Mouse (Mus musculus) layer of hippocampus, adult 9-11 months (tissue): ENCODE measurements around the gene Nt5dc3.

Source experiments
- DNase-seq: peaks from one replicate; pipeline ENCODE4 v3.0.0; 2022

Nt5dc3 gene

DNA sequence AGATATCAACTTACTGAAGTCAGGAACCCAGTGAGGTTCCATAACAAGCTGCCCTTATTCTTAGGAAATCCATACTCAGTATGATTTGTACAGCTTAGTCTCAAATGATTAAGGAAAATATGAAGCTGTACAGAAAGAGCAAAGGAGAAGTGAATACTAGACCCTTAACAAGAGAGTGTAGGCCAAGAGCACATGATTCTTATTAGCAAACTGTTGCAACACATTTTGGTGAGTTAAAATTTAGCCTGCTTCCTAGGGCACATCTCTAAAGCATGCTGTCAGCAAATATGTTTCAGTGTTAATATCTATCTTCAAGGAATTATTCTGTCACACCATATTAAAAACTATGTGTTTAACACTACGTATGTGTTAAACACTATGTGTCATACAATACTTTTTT, 107.6 kb downstream of the Nt5dc3 start:
- DNase-seq, result no peak
